Mouse (Mus musculus) mature B cell (primary cell): Measurements from ENCODE around the gene Rnf4.

Experiments used
- in situ Hi-C: fragments of 300-500 bp; cut with MboI; formaldehyde crosslinking; loops from 2 replicates; pipeline ENCODE4 v1.14.3; 2019

Rnf4 gene

DNA sequence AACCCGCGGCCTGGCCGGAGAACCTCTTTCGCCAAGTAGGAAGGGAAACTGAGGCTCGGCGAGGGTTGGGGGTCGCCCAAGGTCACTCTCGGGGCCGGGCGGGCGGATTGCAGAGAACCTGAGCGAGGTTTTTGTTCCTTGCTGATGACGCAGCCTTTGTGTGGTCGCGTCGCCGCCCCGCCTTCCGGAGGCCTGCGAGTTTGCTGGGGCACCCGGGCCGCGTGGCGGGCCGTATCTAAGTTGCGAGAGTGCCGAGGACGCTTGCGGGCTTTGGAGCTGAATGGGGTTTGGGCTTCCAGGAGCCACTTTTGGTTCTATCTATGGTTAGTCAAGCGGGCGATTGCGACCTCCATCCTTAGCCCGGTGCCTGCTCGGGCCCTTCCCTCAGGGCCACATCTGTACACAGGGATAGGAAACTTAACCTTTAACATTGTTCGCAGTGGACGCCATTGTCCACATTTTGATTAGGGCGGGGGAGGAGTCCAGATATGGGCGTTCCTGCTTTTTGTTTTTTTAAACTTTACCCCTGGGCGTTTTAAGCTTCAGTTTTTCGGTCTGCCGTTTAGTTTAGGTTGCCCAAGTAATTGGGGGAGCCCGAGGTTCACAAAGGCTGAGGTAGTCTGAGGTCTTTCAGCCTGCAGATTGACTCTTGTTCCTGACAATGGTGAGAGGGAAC is 824 bp downstream of the Rnf4 start:
- in situ Hi-C loops, result no loop called here

- in situ Hi-C loops, result no loop called here
These were observed 4.2 kb downstream of the Rnf4 start for GRCm38 (mm10) chr5:34340246-34340645.

- in situ Hi-C loops, result no loop called here
These were observed 16.1 kb downstream of the Rnf4 start for GRCm38 (mm10) chr5:34352084-34352631.

- in situ Hi-C loops, result no loop called here
These were observed 24.2 kb downstream of the Rnf4 start for GRCm38 (mm10) chr5:34360261-34360660.

DNA sequence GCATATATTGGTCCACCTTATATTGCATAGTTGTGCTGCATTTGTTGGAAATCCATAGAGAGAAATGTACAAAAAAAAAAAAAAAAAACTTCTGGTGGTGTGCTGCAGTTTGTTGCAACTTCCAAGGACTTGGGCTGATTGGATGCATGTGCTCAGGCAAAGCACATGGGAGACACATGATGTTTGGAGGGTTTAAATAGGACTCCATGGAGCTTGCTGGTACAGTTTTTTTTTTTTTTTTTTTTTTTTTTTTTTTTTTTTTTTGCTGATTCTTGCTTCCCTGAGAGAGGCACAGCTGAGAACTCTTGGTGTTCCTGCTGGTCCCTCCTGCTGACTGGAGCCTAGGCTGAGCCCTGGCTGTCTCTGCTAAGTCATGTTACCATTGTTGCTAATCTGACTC is 27.0 kb downstream of the Rnf4 start:
- in situ Hi-C loops, result no loop called here

- in situ Hi-C loops, result no loop called here
These were observed 32.6 kb downstream of the Rnf4 start for GRCm38 (mm10) chr5:34368551-34369290.

DNA sequence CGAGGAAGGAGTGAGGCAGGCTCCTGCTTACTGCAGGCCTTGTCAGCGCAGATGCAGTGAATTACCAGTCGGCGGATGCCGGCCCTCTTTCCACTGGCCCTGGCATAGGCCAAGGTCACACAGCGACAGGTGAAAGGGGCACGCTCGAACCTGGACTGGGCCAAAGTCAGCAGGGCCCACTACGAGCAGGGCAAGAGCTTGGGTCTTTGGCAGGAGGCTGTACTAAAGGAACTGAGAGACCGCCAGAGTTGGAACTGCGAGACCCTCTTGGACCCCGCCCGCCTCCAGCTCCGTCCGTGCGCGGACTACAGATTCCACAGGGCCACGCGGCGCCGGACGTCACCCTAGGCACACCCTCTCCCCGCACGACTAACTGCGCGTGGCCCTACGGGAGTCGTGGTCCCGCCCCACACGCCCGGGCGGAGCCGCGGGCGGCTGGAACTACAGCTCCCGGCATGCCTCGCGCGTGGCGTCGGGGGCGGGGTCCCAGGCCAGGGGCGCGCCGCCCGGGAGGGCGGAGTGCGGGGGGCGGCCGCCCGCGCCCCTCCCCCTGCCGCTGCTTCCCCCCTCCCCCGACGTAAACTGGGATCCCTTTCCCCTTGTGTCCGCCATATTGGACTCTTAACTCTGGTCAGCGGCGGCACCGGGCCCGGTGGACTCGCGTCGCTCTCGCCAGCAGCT is 33.4 kb downstream of the Rnf4 start, which contains the start of gene Fam193a:
Gene Fam193a, plus strand, starts transcription at position 593 of the 681 bp plus-strand sequence.
- in situ Hi-C loops, result no loop called here

DNA sequence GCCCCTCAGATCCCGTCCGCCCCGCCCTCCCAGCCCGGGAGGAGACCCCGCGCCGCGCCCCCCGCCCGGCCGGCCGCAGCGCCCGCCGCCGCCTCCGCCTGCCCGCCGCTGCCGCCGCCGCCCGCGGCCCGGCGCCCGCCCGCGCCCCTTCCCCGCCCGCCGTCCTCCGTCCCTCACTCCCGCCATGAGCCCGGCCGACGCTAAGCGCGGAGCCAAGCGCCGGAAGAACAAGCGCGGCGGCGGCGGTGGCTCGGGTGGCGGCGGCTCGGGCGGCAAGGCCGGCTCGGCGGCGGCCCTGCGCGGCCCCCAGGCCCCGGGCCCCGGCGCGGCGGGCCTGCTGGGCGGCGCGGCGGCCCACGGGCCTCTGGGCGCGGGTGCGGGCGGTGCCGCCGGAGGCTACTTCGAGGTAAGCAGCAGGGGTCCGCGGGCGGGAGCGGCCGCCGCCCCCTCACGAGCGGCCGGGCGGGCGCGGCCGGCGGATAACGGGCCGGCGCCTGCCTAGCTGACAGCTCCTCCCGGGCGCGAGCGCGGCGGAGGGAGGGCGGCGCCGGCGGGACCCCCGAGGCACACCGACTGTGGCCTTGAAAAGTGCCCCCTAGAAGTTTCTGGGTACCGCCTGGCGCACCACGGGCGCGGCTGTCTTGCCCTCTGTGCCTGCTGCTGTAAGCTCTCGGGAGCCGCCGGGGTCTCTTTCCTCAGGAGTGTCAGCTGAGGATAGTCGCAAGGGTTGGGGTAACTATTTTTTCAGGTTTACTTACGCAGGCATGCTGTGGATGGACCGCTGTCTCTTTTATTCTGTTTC is 34.1 kb downstream of the Rnf4 start:
- in situ Hi-C loops, result no loop called here

DNA sequence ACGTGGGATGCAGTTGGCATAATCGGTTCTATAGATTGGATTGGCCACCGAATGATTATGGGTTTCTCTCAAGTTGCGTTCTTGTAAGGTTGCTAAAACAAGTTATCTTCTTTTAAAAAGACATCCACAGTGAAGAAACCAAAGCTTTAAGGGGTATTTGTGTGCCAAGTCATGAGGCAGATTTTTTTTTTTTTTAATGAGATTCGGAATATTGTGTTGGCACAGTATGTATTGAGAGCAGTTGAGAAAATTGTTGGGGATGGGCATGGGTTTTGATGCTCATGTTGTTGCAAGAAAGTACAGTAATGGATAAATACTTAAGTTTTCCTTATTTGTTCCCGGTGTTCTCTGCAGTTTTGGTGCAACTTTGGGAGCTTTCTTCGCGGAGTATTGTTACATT is 34.8 kb downstream of the Rnf4 start:
- in situ Hi-C loops, result no loop called here

- in situ Hi-C loops, result no loop called here
These were observed 36.1 kb downstream of the Rnf4 start for GRCm38 (mm10) chr5:34372141-34372540.

- in situ Hi-C loops, result no loop called here
These were observed 36.5 kb downstream of the Rnf4 start for GRCm38 (mm10) chr5:34372541-34372940.

GRCm38 (mm10) chr5:34378787-34379186 is 42.7 kb downstream of the Rnf4 start:
- in situ Hi-C loops, result no loop called here

- in situ Hi-C loops, result no loop called here
These were observed 45.6 kb downstream of the Rnf4 start for GRCm38 (mm10) chr5:34381700-34382099.

GRCm38 (mm10) chr5:34385616-34386015 is 49.5 kb downstream of the Rnf4 start:
- in situ Hi-C loops, result no loop called here

DNA sequence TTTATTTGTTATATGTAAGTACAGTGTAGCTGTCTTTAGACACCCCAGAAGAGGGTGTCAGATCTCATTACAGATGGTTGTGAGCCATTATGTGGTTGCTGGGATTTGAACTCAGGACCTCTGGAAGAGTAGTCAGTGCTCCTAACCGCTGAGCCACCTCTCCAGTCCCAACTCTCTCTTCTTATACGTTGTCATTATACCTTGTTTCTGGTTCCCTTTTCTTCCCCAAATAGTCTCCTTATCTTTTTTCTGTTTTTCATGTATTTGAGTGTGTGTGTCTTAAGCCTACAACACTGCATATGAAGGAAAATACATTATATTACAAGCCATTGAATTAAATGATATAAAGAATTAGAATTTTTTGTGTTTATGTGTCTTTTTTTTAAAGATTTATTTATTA is 50.7 kb downstream of the Rnf4 start:
- in situ Hi-C loops, result no loop called here

- in situ Hi-C loops, result no loop called here
These were observed 57.2 kb downstream of the Rnf4 start for GRCm38 (mm10) chr5:34393251-34393650.

DNA sequence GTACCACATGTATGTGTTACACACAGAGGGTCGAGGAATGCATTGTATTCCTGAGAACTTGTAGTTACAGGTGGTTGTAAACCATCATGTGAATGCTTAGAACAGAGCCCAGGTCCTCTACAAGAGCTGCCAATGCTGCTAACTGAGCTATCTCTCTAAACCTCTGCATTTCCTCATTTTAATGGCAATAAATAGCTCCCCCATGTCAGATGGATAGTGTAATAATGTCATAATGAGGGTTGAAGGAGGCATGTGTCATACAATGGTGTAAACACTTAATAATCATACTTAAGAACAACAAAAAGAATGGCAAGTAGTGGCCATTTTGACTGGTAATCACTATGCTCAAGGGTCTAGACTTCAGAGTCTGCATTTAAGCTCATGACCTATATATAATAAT is 59.3 kb downstream of the Rnf4 start:
- in situ Hi-C loops, result no loop called here

DNA sequence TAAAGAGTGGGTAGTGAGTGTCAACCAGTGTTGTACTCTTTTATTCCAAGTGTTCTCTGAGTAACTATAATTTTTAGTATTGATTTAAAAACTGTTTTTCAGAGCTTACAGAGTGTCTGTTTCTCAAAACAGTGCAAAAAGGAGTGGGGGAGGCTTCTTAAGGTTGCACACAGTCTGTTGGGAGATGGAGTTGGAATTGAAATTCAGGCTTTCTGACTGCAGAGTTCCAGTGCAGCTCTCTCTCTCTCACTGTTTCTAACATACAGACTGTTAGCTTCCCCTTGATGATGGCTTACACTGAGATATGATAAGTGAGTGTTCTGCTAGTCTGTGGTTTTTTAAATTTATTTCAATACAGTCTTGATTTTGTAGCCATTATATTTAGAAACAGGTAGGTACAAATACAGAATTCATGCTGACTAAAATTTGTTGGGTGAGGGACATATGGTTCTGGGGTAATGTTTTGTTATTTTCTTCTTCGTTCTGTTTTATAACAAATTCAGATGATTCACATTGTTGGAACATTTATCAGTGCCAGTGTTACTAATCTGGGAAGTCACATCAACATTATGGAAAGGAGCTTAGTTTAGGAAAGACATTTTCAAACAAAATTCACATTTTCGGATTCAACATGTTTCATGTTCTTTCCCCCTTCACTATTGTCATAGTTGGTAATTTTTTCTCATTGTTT is 59.9 kb downstream of the Rnf4 start:
- in situ Hi-C loops, result no loop called here

DNA sequence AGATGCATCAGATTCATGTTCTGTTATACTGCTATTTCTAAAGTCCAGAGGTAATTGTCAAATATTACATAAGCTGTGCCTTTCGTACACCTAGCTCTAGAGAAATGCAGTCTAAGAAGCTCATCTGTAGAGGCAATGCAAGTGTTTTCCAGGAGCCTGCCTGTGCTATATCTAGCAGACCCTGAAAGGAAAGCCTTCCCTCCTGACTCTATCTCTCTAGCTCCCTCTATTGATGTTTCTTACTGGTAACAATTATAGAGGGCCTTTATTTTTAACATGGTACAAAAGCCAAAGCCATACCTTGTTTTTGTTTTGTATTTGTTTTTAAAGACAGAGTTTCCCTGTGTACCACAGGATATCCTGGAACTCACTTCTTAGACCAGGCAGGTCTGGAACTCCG is 61.8 kb downstream of the Rnf4 start:
- in situ Hi-C loops, result no loop called here

DNA sequence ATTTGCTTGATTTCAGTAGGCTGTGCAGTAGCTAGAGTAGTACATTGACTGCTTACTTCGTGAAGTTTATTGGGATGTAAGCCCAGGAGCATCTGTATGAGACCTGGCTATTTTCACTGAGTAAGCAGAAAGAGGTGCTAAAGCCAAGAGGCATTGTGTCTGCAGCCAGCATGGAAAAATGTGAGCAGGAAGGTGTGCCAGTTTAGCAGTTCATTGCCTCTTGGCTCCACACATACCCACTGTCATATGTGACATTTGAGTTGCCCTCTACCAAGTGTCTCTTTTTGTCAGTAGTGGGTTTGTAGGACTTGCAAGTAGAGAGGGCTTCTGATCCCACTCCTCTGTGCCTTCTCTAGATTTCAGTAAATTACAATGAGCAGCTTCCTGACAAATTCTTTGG is 62.2 kb downstream of the Rnf4 start:
- in situ Hi-C loops, result no loop called here
